Mouse (Mus musculus): ENCODE data around the gene Map3k11.

Map3k11 gene

GRCm38 (mm10) chr19:5740320-5741317, 52.1 kb downstream of the Map3k11 start, which contains the start of gene Ltbp3:
Gene Ltbp3 (plus strand): TSS chr19:5740904.
- DNase-seq, result no peak

GRCm38 (mm10) chr19:5741641-5742240, 53.2 kb downstream of the Map3k11 start:
- DNase-seq, result peak; percentile 81

- DNase-seq, result no peak
Measured at GRCm38 (mm10) chr19:5742241-5742641, 53.7 kb downstream of the Map3k11 start.

GRCm38 (mm10) chr19:5743576-5743975, 55.0 kb downstream of the Map3k11 start:
- no peak for DNase-seq

GRCm38 (mm10) chr19:5745756-5746710, 57.5 kb downstream of the Map3k11 start:
- no peak for DNase-seq

- DNase-seq, result no peak
Measured at GRCm38 (mm10) chr19:5746907-5747363, 58.4 kb downstream of the Map3k11 start.

GRCm38 (mm10) chr19:5749476-5749875, 60.9 kb downstream of the Map3k11 start:
- no peak for DNase-seq

- DNase-seq, result no peak
Measured at GRCm38 (mm10) chr19:5750951-5751350, 62.4 kb downstream of the Map3k11 start.

- no peak for DNase-seq
Measured at GRCm38 (mm10) chr19:5751742-5752141, 63.2 kb downstream of the Map3k11 start.
